Mouse (Mus musculus): ENCODE measurements around the gene Gnmt. TPM values are rescaled to one million over a fixed set of nuclear protein-coding genes. Genes with fewer than 3 reads are reported as not detected.

Gnmt gene
- polyA plus RNA-seq, 2 experiments: 18.3 to 31.2 TPM

GRCm38 (mm10) chr17:46751056-46751793 is 22.3 kb upstream of the Gnmt start:
- Histone ChIP-seq H3K4me3 (ENCODE audit: insufficient read depth in 1 of 2, low read depth in 2 of 2, low read length in 2 of 2) (peak overlapping the region; percentile 73 to 86), H3K9me3 (ENCODE audit: control insufficient read depth, low read length) (no peaks in the 10 kb centered on the region), H3K36me3 (replicated peaks; ENCODE audit: control insufficient read depth, insufficient read depth, low read depth) (peaks cover 2% of the 10 kb centered on the region), H3K4me1 (replicated peaks; ENCODE audit: control insufficient read depth in 2 of 2, insufficient read depth in 2 of 2, low read length in 1 of 2) (peaks cover 9 to 12% of the 10 kb centered on the region in 2 experiments), H3K9ac (replicated peaks) (peak overlapping the region; percentile 76), H3K27me3 (ENCODE audit: control insufficient read depth, insufficient read depth, low read length) (no peaks in the 10 kb centered on the region), H3K4me2 (ENCODE audit: low read depth) (peak overlapping the region; percentile 79), H3K27ac (peak overlapping the region; percentile 60)
- ATAC-seq (ENCODE audit: insufficient read depth) (peak; percentile 12; the same call in 1 of the 2 replicates), DNase-seq (ENCODE audit: low read depth in 3 of 3, low spot score in 3 of 3) (peak; percentile 36 to 59 (median 42))
- TF ChIP-seq EP300 (IDR thresholded peaks at IDR 0.05; ENCODE audit: low read depth) (no peak), CTCF (IDR thresholded peaks at IDR 0.05; ENCODE audit: low read depth) (no peak)
- 12% methylated on average over 16 of the region's 16 CpGs for WGBS (ENCODE audit: insufficient replicate concordance)

GRCm38 (mm10) chr17:46750580-46750979 is 21.6 kb upstream of the Gnmt start:
- peak overlapping the region; percentile 79 for H3K4me2 ChIP-seq (ENCODE audit: low read depth)
- H3K9me3 ChIP-seq (ENCODE audit: control insufficient read depth, low read length): no peaks in the 10 kb centered on the region
- H3K27me3 ChIP-seq (ENCODE audit: control insufficient read depth, insufficient read depth, low read length): no peaks in the 10 kb centered on the region
- peak overlapping the region; percentile 73 to 86; a peak in 2 of 4 replicates for H3K4me3 ChIP-seq (ENCODE audit: insufficient read depth in 1 of 2, low read depth in 2 of 2, low read length in 2 of 2)
- no peak for TF ChIP-seq CTCF (IDR thresholded peaks at IDR 0.05; ENCODE audit: low read depth)
- TF ChIP-seq EP300 (IDR thresholded peaks at IDR 0.05; ENCODE audit: low read depth): no peak
- 62% methylated on average over 4 of the region's 4 CpGs for WGBS (ENCODE audit: insufficient replicate concordance)
- DNase-seq (ENCODE audit: low read depth in 3 of 3, low spot score in 3 of 3) (no peak), ATAC-seq (ENCODE audit: insufficient read depth) (no peak)
- H3K4me1 ChIP-seq (replicated peaks; ENCODE audit: control insufficient read depth in 2 of 2, insufficient read depth in 2 of 2, low read length in 1 of 2): peaks cover 9 to 12% of the 10 kb centered on the region in 2 experiments
- no peak overlapping the region for H3K27ac ChIP-seq
- H3K9ac ChIP-seq (replicated peaks): 0 out of 2 replicates have a peak overlapping the region, but pooled peaks have one; percentile 16
- H3K36me3 ChIP-seq (replicated peaks; ENCODE audit: control insufficient read depth, insufficient read depth, low read depth): peaks cover 4% of the 10 kb centered on the region

GRCm38 (mm10) chr17:46749282-46749681 is 20.3 kb upstream of the Gnmt start:
- 76% methylated on average over 5 of the region's 5 CpGs for WGBS (ENCODE audit: insufficient replicate concordance)
- no peak overlapping the region for H3K27ac ChIP-seq
- no peak overlapping the region for H3K4me2 ChIP-seq (ENCODE audit: low read depth)
- no peaks in the 10 kb centered on the region for H3K27me3 ChIP-seq (ENCODE audit: control insufficient read depth, insufficient read depth, low read length)
- H3K4me3 ChIP-seq (ENCODE audit: insufficient read depth in 1 of 2, low read depth in 2 of 2, low read length in 2 of 2): no peak overlapping the region
- no peak overlapping the region for H3K9ac ChIP-seq (replicated peaks)
- H3K9me3 ChIP-seq (ENCODE audit: control insufficient read depth, low read length): no peaks in the 10 kb centered on the region
- peaks cover 4% of the 10 kb centered on the region for H3K36me3 ChIP-seq (replicated peaks; ENCODE audit: control insufficient read depth, insufficient read depth, low read depth)
- TF ChIP-seq EP300 (IDR thresholded peaks at IDR 0.05; ENCODE audit: low read depth): no peak
- TF ChIP-seq CTCF (IDR thresholded peaks at IDR 0.05; ENCODE audit: low read depth): no peak
- DNase-seq (ENCODE audit: low read depth in 3 of 3, low spot score in 3 of 3) (no peak), ATAC-seq (ENCODE audit: insufficient read depth) (no peak)
- H3K4me1 ChIP-seq (replicated peaks; ENCODE audit: control insufficient read depth in 2 of 2, insufficient read depth in 2 of 2, low read length in 1 of 2): peaks cover 9 to 12% of the 10 kb centered on the region in 2 experiments

GRCm38 (mm10) chr17:46747806-46748205 is 18.8 kb upstream of the Gnmt start:
- WGBS (ENCODE audit: insufficient replicate concordance): 61% methylated on average over 2 of the region's 2 CpGs
- Histone ChIP-seq H3K4me2 (ENCODE audit: low read depth) (no peak overlapping the region), H3K27me3 (ENCODE audit: control insufficient read depth, insufficient read depth, low read length) (no peaks in the 10 kb centered on the region), H3K36me3 (replicated peaks; ENCODE audit: control insufficient read depth, insufficient read depth, low read depth) (peaks cover 4% of the 10 kb centered on the region), H3K9ac (replicated peaks) (no peak overlapping the region), H3K27ac (no peak overlapping the region), H3K4me1 (replicated peaks; ENCODE audit: control insufficient read depth in 2 of 2, insufficient read depth in 2 of 2, low read length in 1 of 2) (peaks cover 8 to 12% of the 10 kb centered on the region in 2 experiments), H3K9me3 (ENCODE audit: control insufficient read depth, low read length) (no peaks in the 10 kb centered on the region), H3K4me3 (ENCODE audit: insufficient read depth in 1 of 2, low read depth in 2 of 2, low read length in 2 of 2) (no peak overlapping the region)
- ATAC-seq (ENCODE audit: insufficient read depth) (no peak), DNase-seq (ENCODE audit: low read depth in 3 of 3, low spot score in 3 of 3) (no peak)
- TF ChIP-seq EP300 (IDR thresholded peaks at IDR 0.05; ENCODE audit: low read depth) (no peak), CTCF (IDR thresholded peaks at IDR 0.05; ENCODE audit: low read depth) (no peak)

GRCm38 (mm10) chr17:46747234-46747633 is 18.3 kb upstream of the Gnmt start:
- H3K27ac ChIP-seq: no peak overlapping the region
- no peaks in the 10 kb centered on the region for H3K27me3 ChIP-seq (ENCODE audit: control insufficient read depth, insufficient read depth, low read length)
- H3K4me3 ChIP-seq (ENCODE audit: insufficient read depth in 1 of 2, low read depth in 2 of 2, low read length in 2 of 2): no peak overlapping the region
- no peak for DNase-seq (ENCODE audit: low read depth in 3 of 3, low spot score in 3 of 3)
- ATAC-seq (ENCODE audit: insufficient read depth): no peak
- no peaks in the 10 kb centered on the region for H3K9me3 ChIP-seq (ENCODE audit: control insufficient read depth, low read length)
- H3K36me3 ChIP-seq (replicated peaks; ENCODE audit: control insufficient read depth, insufficient read depth, low read depth): peaks cover 4% of the 10 kb centered on the region
- 63% methylated on average over 8 of the region's 8 CpGs for WGBS (ENCODE audit: insufficient replicate concordance)
- H3K9ac ChIP-seq (replicated peaks): no peak overlapping the region
- TF ChIP-seq EP300 (IDR thresholded peaks at IDR 0.05; ENCODE audit: low read depth) (no peak), CTCF (IDR thresholded peaks at IDR 0.05; ENCODE audit: low read depth) (no peak)
- no peak overlapping the region for H3K4me2 ChIP-seq (ENCODE audit: low read depth)
- peaks cover 3 to 6% of the 10 kb centered on the region in 2 experiments; a peak in 3 of 4 replicates for H3K4me1 ChIP-seq (replicated peaks; ENCODE audit: control insufficient read depth in 2 of 2, insufficient read depth in 2 of 2, low read length in 1 of 2)
